Mouse (Mus musculus) subcutaneous adipose tissue, adult 2 months (tissue): Measurements from ENCODE around the gene Gm8978. TPM values are rescaled to one million over a fixed set of nuclear protein-coding genes. Genes with fewer than 3 reads are reported as not detected.

Source experiments
- polyA plus RNA-seq: library from polyadenylated mRNA; depleted of rRNA; stranded (reverse); fragments of >200 nt; gene quantifications from 2 replicates; pipeline ENCODE4 v1.2.3, GENCODE M21; 2012; ENCODE audit warnings: low replicate concordance; rRNA removed

The Gm8978 gene
- not detected in 2 replicates for polyA plus RNA-seq

GRCm38 (mm10) chr19:33625152-33625551 is at the start of gene Gm8978:
TSS of gene Gm8978 (minus strand) at chr19:33625252.

Other genes with a start within 250 kb of the Gm8978 start
- 0.99 and 1.5 TPM in 2 replicates for gene Rnls, start 233.0 kb downstream of the Gm8978 start, polyA plus RNA-seq
- gene Lipo4, start 107.5 kb downstream of the Gm8978 start, polyA plus RNA-seq = not detected in 2 replicates
- gene Lipo2, start 126.1 kb upstream of the Gm8978 start, polyA plus RNA-seq = 0.08 TPM in 1 of 2 replicates, not detected in the other
- 4.0 and 4.4 TPM in 2 replicates for gene Lipo3, start 136.7 kb upstream of the Gm8978 start, polyA plus RNA-seq
- not detected in 2 replicates for gene Lipo1, start 162.2 kb upstream of the Gm8978 start, polyA plus RNA-seq